Mouse (Mus musculus): Measurements from ENCODE around the gene Ttc7. TPM values are rescaled to one million over a fixed set of nuclear protein-coding genes. Genes with fewer than 3 reads are reported as not detected.

Gene Ttc7
- polyA plus RNA-seq, 1 experiment from 2014 or later: 14.3 TPM

GRCm38 (mm10) chr17:87326987-87327386, 44.3 kb downstream of the Ttc7 start:
- DNase-seq (ENCODE audit: low spot score): no peak
- peaks cover 13% of the 10 kb centered on the region for H3K4me1 ChIP-seq (replicated peaks; ENCODE audit: control insufficient read depth, insufficient read depth, low read length)
- H3K4me3 ChIP-seq (ENCODE audit: low read depth, low read length): no peak overlapping the region
- H3K27me3 ChIP-seq (replicated peaks; ENCODE audit: control insufficient read depth, insufficient read depth, low read length): no peaks in the 10 kb centered on the region
- no peak overlapping the region for H3K27ac ChIP-seq (ENCODE audit: low read depth, low read length)
- no peak overlapping the region for H3K9ac ChIP-seq (ENCODE audit: low read depth, low read length)
- no peak overlapping the region for H3K4me2 ChIP-seq
- no peaks in the 10 kb centered on the region for H3K9me3 ChIP-seq (ENCODE audit: control insufficient read depth, low read length)
- H3K36me3 ChIP-seq (ENCODE audit: control insufficient read depth, insufficient read depth, low read length): no peaks in the 10 kb centered on the region
- 36% methylated on average over 6 of the region's 6 CpGs for WGBS
- no peak; the same call in 1 of the 2 replicates for ATAC-seq (replicated peaks; ENCODE audit: low FRiP score)

DNA sequence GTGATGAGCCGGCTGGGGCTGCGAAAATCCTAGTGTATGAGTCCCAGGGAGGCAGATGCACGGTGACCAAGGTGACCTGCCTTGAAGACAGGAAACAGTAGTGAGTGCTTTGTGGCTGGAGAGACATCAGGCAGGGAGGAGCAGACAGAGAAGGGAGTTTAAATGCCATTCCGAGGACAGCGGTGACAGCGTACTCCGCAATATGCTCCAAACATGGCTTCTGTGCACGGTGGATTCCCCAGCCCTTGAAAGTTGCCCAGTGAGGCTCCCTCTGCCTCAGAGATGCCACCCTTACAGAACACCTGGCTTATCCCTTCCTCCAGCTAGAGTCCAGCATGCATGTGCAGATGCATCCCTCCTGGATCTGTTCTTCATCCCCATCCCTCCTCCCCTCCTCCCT, 45.0 kb downstream of the Ttc7 start:
- Histone ChIP-seq H3K4me1 (replicated peaks; ENCODE audit: control insufficient read depth, insufficient read depth, low read length) (peaks cover 13% of the 10 kb centered on the region), H3K36me3 (ENCODE audit: control insufficient read depth, insufficient read depth, low read length) (no peaks in the 10 kb centered on the region), H3K27me3 (replicated peaks; ENCODE audit: control insufficient read depth, insufficient read depth, low read length) (no peaks in the 10 kb centered on the region), H3K4me3 (ENCODE audit: low read depth, low read length) (no peak overlapping the region), H3K27ac (ENCODE audit: low read depth, low read length) (no peak overlapping the region), H3K9me3 (ENCODE audit: control insufficient read depth, low read length) (no peaks in the 10 kb centered on the region), H3K9ac (ENCODE audit: low read depth, low read length) (no peak overlapping the region), H3K4me2 (no peak overlapping the region)
- no peak for DNase-seq (ENCODE audit: low spot score)
- whole genome bisulfite sequencing: 79% methylated on average over 8 of the region's 8 CpGs
- no peak for ATAC-seq (replicated peaks; ENCODE audit: low FRiP score)

DNA sequence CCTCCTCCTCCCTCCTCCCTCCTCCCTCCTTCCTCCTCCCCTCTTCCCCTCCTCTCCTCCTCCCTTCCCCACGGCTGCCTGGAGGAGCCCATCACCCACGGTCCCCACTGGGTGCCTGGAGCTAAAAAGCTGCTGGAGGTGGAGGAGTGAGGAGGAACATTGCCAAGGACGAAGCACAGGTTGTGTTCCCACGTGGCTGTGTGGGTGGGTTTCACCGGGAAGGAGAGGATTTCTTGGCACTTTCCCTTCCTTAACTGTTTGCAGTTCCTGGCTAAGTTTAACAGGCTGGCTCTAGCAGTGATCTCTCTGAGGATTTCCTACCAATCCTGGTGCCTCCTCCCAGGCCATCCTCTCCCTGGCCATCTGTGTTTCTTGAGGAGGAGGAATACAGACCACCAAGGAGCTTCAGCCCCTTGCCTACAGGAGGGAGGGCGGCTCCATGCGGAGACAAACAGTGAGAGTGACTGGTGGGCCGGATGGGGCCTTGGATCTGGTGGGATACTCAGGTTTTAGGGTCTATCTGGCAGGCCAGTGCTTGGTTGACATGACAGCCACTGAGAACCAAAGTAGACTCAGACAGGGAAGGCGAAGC, 45.6 kb downstream of the Ttc7 start:
- 74% methylated on average over 8 of the region's 9 CpGs for WGBS
- no peak overlapping the region for H3K4me2 ChIP-seq

DNA sequence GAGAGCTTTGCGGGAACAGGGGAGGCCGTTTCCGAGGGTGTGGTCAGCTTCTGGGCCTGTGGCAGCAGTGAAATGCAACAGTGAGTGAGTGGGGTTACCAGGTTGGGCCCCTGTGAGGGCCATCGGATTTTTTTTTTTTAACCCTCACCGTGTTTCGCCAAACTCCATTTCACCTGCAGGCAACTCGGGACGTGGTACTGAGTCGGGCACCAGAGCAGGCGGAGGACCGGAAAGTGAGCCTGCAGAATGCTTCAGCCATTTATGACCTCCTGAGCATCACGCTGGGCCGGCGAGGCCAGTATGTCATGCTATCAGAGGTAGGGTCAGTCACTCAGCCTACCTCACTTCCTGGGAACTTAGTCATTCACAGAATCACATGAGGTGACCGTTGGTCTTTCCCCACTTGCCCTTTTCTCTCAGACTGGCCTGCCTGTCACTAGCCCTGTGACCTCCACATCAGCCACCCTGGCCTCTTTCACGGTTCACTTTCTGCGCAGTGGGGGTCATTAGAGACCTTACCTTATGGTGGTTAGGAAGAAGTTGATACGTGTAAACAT, 46.5 kb downstream of the Ttc7 start:
- H3K27me3 ChIP-seq (replicated peaks; ENCODE audit: control insufficient read depth, insufficient read depth, low read length): no peaks in the 10 kb centered on the region
- H3K4me3 ChIP-seq (ENCODE audit: low read depth, low read length): no peak overlapping the region
- H3K9ac ChIP-seq (ENCODE audit: low read depth, low read length): no peak overlapping the region
- no peak for ATAC-seq (replicated peaks; ENCODE audit: low FRiP score)
- no peak for DNase-seq (ENCODE audit: low spot score)
- no peaks in the 10 kb centered on the region for H3K36me3 ChIP-seq (ENCODE audit: control insufficient read depth, insufficient read depth, low read length)
- no peak overlapping the region for H3K4me2 ChIP-seq
- no peak overlapping the region for H3K27ac ChIP-seq (ENCODE audit: low read depth, low read length)
- H3K9me3 ChIP-seq (ENCODE audit: control insufficient read depth, low read length): no peaks in the 10 kb centered on the region
- H3K4me1 ChIP-seq (replicated peaks; ENCODE audit: control insufficient read depth, insufficient read depth, low read length): peaks cover 13% of the 10 kb centered on the region
- 89% methylated on average over 18 of the region's 18 CpGs for WGBS

More for the DNA sequence above, 45.6 kb downstream of the Ttc7 start:
- ATAC-seq (replicated peaks; ENCODE audit: low FRiP score) (no peak), DNase-seq (ENCODE audit: low spot score) (no peak)
- Histone ChIP-seq H3K36me3 (ENCODE audit: control insufficient read depth, insufficient read depth, low read length) (no peaks in the 10 kb centered on the region), H3K9me3 (ENCODE audit: control insufficient read depth, low read length) (no peaks in the 10 kb centered on the region), H3K9ac (ENCODE audit: low read depth, low read length) (no peak overlapping the region), H3K4me1 (replicated peaks; ENCODE audit: control insufficient read depth, insufficient read depth, low read length) (peaks cover 13% of the 10 kb centered on the region), H3K4me3 (ENCODE audit: low read depth, low read length) (no peak overlapping the region), H3K27me3 (replicated peaks; ENCODE audit: control insufficient read depth, insufficient read depth, low read length) (no peaks in the 10 kb centered on the region), H3K27ac (ENCODE audit: low read depth, low read length) (no peak overlapping the region)

GRCm38 (mm10) chr17:87330250-87330920, 47.7 kb downstream of the Ttc7 start:
- 54% methylated on average over 22 of the region's 22 CpGs for WGBS
- no peak for DNase-seq (ENCODE audit: low spot score)
- Histone ChIP-seq H3K4me2 (peak overlapping the region; percentile 8; the same call in 1 of the 2 replicates), H3K36me3 (ENCODE audit: control insufficient read depth, insufficient read depth, low read length) (no peaks in the 10 kb centered on the region; the same call in 1 of the 2 replicates), H3K27ac (ENCODE audit: low read depth, low read length) (peak overlapping the region; percentile 32; the same call in 1 of the 2 replicates), H3K4me3 (ENCODE audit: low read depth, low read length) (no peak overlapping the region), H3K9ac (ENCODE audit: low read depth, low read length) (no peak overlapping the region), H3K9me3 (ENCODE audit: control insufficient read depth, low read length) (no peaks in the 10 kb centered on the region), H3K27me3 (replicated peaks; ENCODE audit: control insufficient read depth, insufficient read depth, low read length) (no peaks in the 10 kb centered on the region), H3K4me1 (replicated peaks; ENCODE audit: control insufficient read depth, insufficient read depth, low read length) (peaks cover 13% of the 10 kb centered on the region)
- no peak for ATAC-seq (replicated peaks; ENCODE audit: low FRiP score)

DNA sequence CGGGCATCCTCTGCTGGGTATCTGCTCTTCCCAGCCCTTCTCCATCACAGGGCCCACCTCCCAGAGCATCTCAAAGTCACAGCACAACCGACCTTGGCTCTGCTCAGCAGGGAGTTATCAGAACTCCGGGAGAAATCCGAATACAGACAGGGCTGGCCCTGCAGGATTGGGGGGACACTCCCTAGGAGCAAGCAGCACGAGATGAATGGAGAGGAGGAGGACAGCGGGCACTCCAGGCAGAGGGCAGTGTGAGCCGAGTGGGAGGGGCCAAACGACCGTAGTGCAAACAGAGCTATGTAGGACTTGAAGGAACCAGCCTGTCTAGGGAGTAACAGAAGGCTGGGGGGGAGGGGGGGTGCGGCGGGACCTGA, 48.2 kb downstream of the Ttc7 start:
- Histone ChIP-seq H3K4me3 (ENCODE audit: low read depth, low read length) (no peak overlapping the region), H3K4me1 (replicated peaks; ENCODE audit: control insufficient read depth, insufficient read depth, low read length) (peaks cover 13% of the 10 kb centered on the region), H3K4me2 (peak overlapping the region; percentile 8; the same call in 1 of the 2 replicates), H3K9ac (ENCODE audit: low read depth, low read length) (no peak overlapping the region), H3K9me3 (ENCODE audit: control insufficient read depth, low read length) (peaks cover 3% of the 10 kb centered on the region; the same call in 1 of the 2 replicates), H3K27ac (ENCODE audit: low read depth, low read length) (peak overlapping the region; percentile 32; the same call in 1 of the 2 replicates), H3K36me3 (ENCODE audit: control insufficient read depth, insufficient read depth, low read length) (no peaks in the 10 kb centered on the region; the same call in 1 of the 2 replicates), H3K27me3 (replicated peaks; ENCODE audit: control insufficient read depth, insufficient read depth, low read length) (no peaks in the 10 kb centered on the region)
- DNase-seq (ENCODE audit: low spot score) (no peak), ATAC-seq (replicated peaks; ENCODE audit: low FRiP score) (0 out of 2 replicates have a peak, but pooled peaks have one; percentile 28)
- WGBS: 4% methylated on average over 11 of the region's 11 CpGs

- H3K27me3 ChIP-seq (replicated peaks; ENCODE audit: control insufficient read depth, insufficient read depth, low read length): no peaks in the 10 kb centered on the region
- WGBS: 51% methylated on average over 11 of the region's 11 CpGs
- no peak overlapping the region for H3K27ac ChIP-seq (ENCODE audit: low read depth, low read length)
- no peaks in the 10 kb centered on the region; the same call in 1 of the 2 replicates for H3K36me3 ChIP-seq (ENCODE audit: control insufficient read depth, insufficient read depth, low read length)
- H3K9me3 ChIP-seq (ENCODE audit: control insufficient read depth, low read length): peaks cover 4% of the 10 kb centered on the region; the same call in 1 of the 2 replicates
- peak overlapping the region; percentile 8; the same call in 1 of the 2 replicates for H3K4me2 ChIP-seq
- ATAC-seq (replicated peaks; ENCODE audit: low FRiP score) (no peak), DNase-seq (ENCODE audit: low spot score) (no peak)
- H3K9ac ChIP-seq (ENCODE audit: low read depth, low read length): no peak overlapping the region
- no peak overlapping the region for H3K4me3 ChIP-seq (ENCODE audit: low read depth, low read length)
- H3K4me1 ChIP-seq (replicated peaks; ENCODE audit: control insufficient read depth, insufficient read depth, low read length): peaks cover 12% of the 10 kb centered on the region
Observed at GRCm38 (mm10) chr17:87331336-87332141, 48.9 kb downstream of the Ttc7 start.

DNA sequence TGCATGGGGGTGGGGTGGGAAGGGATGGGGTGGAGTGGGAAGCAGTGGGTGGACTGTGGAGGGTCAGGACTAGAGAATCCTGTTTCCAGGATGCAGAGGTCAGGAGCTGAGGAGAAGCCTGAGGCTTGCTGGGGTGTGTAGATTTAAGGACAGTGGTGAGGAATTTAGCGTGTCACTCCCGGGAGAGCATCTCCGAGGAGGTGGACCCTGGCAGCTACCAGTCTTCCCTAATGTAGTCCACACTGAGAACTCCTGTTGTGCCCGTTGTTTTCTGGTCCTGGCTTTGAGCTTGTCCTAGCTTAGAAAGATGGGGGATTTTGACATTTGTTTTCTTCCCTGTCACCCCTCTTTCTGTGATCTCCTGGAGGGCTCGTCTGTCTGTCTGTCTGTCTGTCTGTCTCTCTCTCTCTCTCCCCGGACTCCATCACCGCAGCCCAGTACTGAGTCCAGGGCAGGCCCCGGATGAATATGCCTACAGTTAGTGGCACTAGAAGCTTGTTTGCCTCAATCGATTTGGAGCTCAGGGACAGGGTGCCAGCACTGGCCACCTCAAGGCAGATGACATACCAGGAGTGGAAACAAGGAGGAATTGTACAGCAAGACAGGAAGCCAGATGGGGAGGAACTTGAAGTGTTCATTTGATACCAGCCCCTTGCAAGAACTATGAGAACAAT, 49.6 kb downstream of the Ttc7 start:
- no peak overlapping the region for H3K9ac ChIP-seq (ENCODE audit: low read depth, low read length)
- no peak overlapping the region for H3K27ac ChIP-seq (ENCODE audit: low read depth, low read length)
- DNase-seq (ENCODE audit: low spot score) (no peak), ATAC-seq (replicated peaks; ENCODE audit: low FRiP score) (no peak)
- no peak overlapping the region for H3K4me2 ChIP-seq
- H3K4me1 ChIP-seq (replicated peaks; ENCODE audit: control insufficient read depth, insufficient read depth, low read length): peaks cover 10% of the 10 kb centered on the region
- no peaks in the 10 kb centered on the region; the same call in 1 of the 2 replicates for H3K36me3 ChIP-seq (ENCODE audit: control insufficient read depth, insufficient read depth, low read length)
- no peak overlapping the region for H3K4me3 ChIP-seq (ENCODE audit: low read depth, low read length)
- 70% methylated on average over 9 of the region's 9 CpGs for WGBS
- no peaks in the 10 kb centered on the region for H3K27me3 ChIP-seq (replicated peaks; ENCODE audit: control insufficient read depth, insufficient read depth, low read length)
- peaks cover 4% of the 10 kb centered on the region; the same call in 1 of the 2 replicates for H3K9me3 ChIP-seq (ENCODE audit: control insufficient read depth, low read length)

All from liver, embryonic 11.5 days (tissue).